Comparison of ENCODE assay signal across 8 mouse cellular contexts in the genomic region with DNA sequence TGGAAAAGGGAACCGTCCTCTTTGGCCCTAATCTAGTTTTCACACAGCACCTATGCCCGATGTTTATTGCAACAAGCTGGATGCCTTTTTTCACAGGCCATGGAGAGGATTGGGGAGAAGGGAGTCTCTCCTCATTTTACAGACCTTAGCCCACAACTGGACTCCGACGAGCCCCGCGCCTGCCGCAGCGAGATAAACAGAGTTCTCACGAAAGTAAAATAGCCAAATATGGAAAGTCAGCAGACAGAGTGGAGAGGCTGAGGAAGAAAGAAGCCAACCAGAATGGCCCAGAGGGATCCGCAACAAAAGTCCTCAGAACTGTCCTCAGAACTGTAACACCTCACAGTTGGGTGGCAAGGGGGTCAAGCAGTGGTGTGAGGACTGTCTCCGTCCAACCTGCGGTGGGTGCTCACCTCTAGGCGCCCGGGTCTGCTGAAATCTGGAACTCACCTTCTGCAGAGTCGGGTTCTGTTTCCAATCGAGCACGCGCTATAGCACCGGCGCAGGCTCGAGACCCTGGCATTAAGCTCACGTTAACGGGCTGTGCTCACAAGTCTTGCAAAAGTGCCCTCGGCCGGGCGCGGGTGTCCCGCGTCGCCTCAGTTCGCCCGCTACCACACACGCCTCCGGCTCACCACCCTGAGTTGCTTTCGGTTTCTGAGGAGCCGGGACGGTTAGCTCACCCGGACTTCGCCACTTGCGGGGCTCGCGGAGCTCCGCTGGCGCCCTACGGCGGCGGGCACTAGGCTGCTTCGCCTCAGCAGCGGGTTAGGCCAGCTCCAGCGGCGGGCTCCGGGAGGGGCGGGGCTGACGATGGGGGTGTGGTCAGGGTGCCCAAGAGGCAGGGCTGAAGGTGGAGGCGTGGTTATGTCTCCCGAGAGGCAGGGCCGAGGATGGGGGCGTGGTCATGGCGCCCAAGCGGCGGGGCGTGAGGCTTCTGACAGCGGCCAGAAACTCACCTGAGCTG. TPM values are rescaled to one million over a fixed set of nuclear protein-coding genes. Genes with fewer than 3 reads are reported as not detected.
A peak's percentile ranks its signal among the peaks of the same experiment; 100 is the strongest.
DNase-seq lines count a peak whose midpoint lies in the region; ATAC-seq and TF ChIP-seq lines count a peak whose summit lies in the region.

A gene (minus strand): TSS at position 754 of the 967 bp plus-strand sequence.

- DNase-seq in WW6 (ENCODE audit: low read depth, low spot score): peak; percentile 75
- peak; percentile 75 to 87 for DNase-seq in cerebellum, postnatal 4 days (ENCODE audit: low spot score in 2 of 2)
- DNase-seq in gastrocnemius, adult 2 months: peak; percentile 99
- DNase-seq in hindbrain, postnatal 0 days (ENCODE audit: low spot score): peak; percentile 91
- DNase-seq in left cerebral cortex, adult 8-10 months (ENCODE audit: low spot score in 2 of 2): peak; percentile 86 to 92
- DNase-seq in right cerebral cortex, postnatal 10 days (ENCODE audit: low spot score in 2 of 2): peak; percentile 94 to 96
- peak; percentile 97 for DNase-seq in urinary bladder, postnatal 25 days (ENCODE audit: low spot score)

- intact Hi-C loops in gastrocnemius, adult 2 months (cut with DNase I): no loop called here

- no peaks in the 10 kb centered on the region for H3K4me1 ChIP-seq in hindbrain, postnatal 0 days (ENCODE audit: insufficient read depth, low read length)
- H3K4me1 ChIP-seq in megakaryocyte, embryonic 14.5 days: peaks cover 60% of the 10 kb centered on the region

- H3K9me3 ChIP-seq in hindbrain, postnatal 0 days (ENCODE audit: low read length): no peaks in the 10 kb centered on the region
- H3K9me3 ChIP-seq in megakaryocyte, embryonic 14.5 days: no peaks in the 10 kb centered on the region

- no peaks in the 10 kb centered on the region for H3K36me3 ChIP-seq in hindbrain, postnatal 0 days (ENCODE audit: insufficient read depth, low read length)
- H3K36me3 ChIP-seq in megakaryocyte, embryonic 14.5 days (replicated peaks; ENCODE audit: low read length): peaks cover 39% of the 10 kb centered on the region

- peak; percentile 96 for ATAC-seq in hindbrain, postnatal 0 days

- H3K9ac ChIP-seq in hindbrain, postnatal 0 days (replicated peaks; ENCODE audit: low read length): peak within 1 kb of the TSS; percentile 60

- H3K27ac ChIP-seq in gastrocnemius, adult 2 months: peak within 1 kb of the TSS; percentile 89
- peak within 1 kb of the TSS; percentile 26; the same call in 1 of the 2 replicates for H3K27ac ChIP-seq in hindbrain, postnatal 0 days

- TF ChIP-seq CTCF in gastrocnemius, adult 2 months (IDR thresholded peaks at IDR 0.05): no peak
- TF ChIP-seq CTCF in hindbrain, postnatal 0 days (IDR thresholded peaks at IDR 0.05; ENCODE audit: low read depth): no peak

- peaks cover 10% of the 10 kb centered on the region; the same call in 1 of the 2 replicates for H3K27me3 ChIP-seq in hindbrain, postnatal 0 days (ENCODE audit: insufficient read depth, low read length)
- H3K27me3 ChIP-seq in megakaryocyte, embryonic 14.5 days (replicated peaks): peaks cover 7% of the 10 kb centered on the region

- peak within 1 kb of the TSS; percentile 82 for H3K4me3 ChIP-seq in gastrocnemius, adult 2 months
- peak within 1 kb of the TSS; percentile 65 for H3K4me3 ChIP-seq in hindbrain, postnatal 0 days (ENCODE audit: low read length)
- peak within 1 kb of the TSS; percentile 97 for H3K4me3 ChIP-seq in megakaryocyte, embryonic 14.5 days (replicated peaks)

- H3K4me2 ChIP-seq in hindbrain, postnatal 0 days (ENCODE audit: low read depth, low read length): peak within 1 kb of the TSS; percentile 95

- 3% methylated on average over 63 of the region's 63 CpGs for WGBS in hindbrain, postnatal 0 days

RNA-seq across cellular contexts. Expression of the gene that starts here (rescaled TPM):
- 1 to 10 TPM; 2.7 to 2.8 TPM for total RNA-seq in gastrocnemius, adult 2 months (2021)
- 0.58 and 7.3 TPM in 2 replicates for total RNA-seq in hindbrain, postnatal 0 days (2014; rRNA removed)
- 1.4 and 2.0 TPM in 2 replicates for polyA plus RNA-seq in hindbrain, postnatal 0 days (2015; fragmentation: Nextera tagmentation; extraction: Ambion mirVana)
- total RNA-seq in left cerebral cortex, adult 8-10 months (2022): 1 to 10 TPM; 5.2 to 8.7 (median 6.4) TPM
- 3.8 and 8.2 TPM in 2 replicates for polyA plus RNA-seq in megakaryocyte, embryonic 14.5 days (2012; ENCODE audit: insufficient read depth, low replicate concordance)

Comparison
In these comparisons a context has a peak if more than half of its experiments do, and no peak if none do; other contexts are left out.
1. Peak in every context shown above with its lines: DNase-seq, ATAC-seq, H3K4me3 ChIP-seq and H3K27ac ChIP-seq.